Mouse (Mus musculus): ENCODE results near the gene Mdc1.

The Mdc1 gene

DNA sequence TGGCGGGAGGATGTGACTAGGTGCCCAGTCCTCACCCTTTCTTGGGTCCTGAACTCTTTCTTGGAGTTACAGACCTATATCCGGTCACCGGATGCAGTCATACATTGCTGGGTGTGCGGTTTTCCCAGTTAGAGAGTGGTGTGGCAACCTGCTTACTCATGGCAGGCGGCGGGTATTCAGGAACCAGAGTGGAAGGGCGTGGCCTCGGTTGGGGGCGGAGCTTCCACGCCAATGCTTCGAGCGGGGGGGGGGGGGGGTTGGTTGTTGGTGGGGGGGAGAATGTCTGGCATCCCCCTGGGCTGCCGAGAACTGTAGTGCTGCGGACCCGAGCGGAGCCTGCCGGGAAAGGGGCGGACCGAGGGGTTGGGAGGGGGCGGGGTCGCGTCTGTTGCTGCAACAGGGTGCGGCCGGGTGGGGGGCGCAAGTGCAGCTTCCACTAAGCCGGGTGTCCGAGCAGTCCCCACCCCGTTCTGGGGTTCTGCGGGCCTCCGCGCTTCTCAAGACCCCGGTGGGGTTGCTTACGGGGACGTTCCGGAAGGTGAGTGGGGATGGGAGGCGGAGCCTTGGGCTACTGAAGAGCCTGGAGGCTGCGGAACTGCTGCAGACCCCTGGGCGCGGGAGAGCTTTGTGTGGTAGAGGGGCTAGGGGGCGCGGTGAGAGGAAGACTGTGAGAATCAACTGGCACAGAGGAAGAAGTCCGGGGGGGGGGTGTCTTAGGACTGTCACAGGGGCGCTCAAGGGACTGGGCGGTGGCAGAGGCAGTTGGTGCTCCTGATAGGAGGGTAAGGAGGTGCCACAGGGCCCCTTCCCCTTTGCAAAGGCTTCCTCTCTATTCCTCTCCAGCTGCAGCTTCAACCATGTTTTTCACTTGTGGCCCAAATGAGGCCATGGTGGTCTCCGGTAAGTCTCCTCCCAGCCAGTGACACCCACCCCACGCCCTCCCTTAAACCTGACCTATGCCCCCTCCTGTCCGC lies 18.1 kb upstream of the Mdc1 start, which contains the start of gene Flot1:
TSS of gene Flot1 (plus strand) at position 267 of the 974 bp plus-strand sequence.
- peak; percentile 91 to 94 for DNase-seq

DNA sequence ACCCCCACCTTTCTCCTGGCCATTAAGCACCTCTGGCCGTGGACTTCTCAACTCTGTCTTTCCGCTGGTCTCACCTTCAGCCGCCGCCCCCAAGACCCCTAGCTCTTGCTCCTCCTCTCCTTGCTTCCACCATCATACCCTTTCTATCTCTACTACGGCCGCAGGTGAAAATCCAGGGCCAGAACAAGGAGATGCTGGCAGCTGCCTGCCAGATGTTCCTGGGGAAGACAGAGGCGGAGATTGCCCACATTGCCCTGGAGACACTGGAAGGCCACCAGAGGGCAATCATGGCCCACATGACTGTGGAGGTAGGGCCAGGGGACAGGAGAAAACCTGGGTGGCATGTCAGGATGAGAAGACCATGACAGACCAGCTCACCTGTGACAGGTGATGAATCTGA lies 16.9 kb upstream of the Mdc1 start:
- DNase-seq = peak; percentile 51 to 56

DNA sequence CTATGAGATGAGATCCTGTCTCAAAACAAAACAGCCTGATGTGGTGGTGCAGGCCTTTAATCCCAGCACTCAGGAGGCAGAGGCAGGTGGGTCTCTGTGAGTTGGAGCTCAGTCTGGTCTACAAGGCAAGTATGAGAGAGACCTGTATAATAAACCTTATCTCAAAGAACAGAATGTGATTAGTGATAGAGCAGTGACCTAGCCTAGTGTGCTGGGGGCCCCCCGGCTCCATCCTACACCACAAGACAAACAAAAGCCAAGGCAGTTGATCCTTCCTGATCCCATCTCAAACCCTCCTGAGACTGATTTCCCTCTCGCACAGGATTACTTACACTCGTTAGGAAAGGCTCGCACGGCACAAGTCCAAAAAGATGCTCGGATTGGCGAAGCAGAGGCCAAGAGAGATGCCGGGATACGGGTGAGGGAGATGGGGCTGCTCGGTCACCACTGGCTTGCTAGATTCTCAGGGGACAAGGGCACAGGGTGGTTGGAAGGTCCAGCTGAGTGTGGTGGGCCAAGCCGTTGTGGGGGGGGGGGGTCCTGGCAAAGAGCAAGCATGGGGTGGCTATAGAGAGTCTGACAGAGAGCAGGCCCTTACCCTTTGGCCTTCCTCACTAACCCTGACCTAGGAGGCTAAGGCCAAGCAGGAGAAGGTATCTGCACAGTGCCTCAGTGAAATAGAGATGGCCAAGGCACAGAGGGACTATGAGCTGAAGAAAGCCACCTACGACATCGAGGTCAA lies 16.0 kb upstream of the Mdc1 start:
- DNase-seq = no peak

DNA sequence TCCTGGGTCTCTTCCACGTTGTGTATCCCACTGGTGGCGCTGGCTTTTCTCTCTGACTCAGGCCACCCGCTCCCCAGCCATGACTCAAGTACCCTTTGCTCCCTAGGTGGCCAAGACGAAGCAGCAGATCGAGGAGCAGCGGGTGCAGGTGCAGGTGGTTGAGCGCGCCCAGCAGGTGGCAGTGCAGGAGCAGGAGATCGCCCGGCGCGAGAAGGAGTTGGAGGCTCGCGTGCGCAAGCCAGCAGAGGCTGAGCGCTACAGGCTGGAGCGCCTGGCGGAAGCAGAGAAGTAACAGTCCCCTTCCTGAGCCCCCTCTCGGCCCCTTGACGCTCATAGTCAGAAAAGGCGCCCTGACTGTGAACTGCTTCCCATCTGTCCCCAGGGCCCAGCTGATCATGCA lies 11.6 kb upstream of the Mdc1 start:
- DNase-seq = peak; percentile 93 to 95

DNA sequence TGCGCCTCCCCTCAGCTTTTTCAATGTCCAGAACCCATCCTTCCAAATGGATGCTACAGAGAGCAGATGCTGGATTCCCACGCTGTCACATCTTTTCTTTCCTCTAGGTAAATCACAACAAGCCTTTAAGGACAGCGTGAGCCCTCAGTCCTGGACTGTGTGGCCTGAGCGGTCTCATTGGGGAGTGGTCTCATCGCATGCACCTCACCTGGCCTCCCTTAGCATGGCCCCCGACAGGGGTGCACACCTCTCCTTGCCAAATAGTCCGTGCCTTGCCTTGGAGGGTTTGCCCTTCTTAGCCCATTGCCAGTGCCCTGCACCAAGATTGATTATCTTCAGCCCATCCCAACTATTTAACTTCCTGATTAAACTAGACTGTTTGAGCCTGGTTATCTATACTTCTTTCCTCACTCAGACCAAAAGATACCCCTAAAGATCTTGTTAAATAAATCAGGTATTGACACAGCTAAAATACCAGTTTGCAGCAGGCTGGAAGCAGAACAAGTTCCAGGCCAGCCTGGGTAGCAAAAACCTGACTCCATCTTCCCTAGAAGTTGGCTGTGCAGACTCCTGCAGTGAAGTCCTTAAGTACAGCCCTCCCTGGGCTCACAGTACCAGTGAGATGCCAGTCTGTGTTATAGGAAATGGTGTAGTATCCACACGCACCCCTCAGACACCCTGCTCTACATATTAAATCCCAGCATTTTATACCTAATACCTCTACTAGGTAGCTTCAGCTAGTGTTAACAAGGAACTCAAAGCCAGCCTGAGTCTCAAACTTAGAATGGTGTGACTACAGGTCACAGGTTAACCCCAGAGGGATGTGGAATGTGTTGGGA lies 8.7 kb upstream of the Mdc1 start:
- DNase-seq = peak; percentile 10 to 19

DNA sequence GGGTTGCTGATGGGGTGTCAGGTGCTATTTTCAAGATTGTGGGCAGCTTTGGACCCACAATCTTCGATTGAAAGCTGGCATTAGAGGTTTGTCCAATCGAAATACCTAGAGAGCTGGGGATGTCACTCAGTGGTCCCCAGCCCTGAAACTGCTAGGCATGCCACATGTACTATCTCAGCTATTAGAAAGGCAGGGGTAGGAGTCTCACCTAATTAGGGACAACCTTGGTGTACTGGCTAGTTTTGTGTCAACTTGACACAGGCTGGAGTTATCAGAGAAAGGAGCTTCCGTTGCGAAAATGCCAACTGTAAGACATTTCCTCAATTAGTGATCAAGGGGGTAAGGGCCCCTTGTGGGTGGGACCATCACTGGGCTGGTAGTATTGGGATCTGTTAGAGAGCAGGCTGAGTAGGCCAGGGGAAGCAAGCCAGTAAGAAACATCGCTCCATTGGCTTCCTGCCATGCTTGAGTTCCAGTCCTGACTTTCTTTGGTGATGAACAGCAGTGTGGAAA lies 8.0 kb upstream of the Mdc1 start:
- DNase-seq = peak; percentile 31 to 40

DNA sequence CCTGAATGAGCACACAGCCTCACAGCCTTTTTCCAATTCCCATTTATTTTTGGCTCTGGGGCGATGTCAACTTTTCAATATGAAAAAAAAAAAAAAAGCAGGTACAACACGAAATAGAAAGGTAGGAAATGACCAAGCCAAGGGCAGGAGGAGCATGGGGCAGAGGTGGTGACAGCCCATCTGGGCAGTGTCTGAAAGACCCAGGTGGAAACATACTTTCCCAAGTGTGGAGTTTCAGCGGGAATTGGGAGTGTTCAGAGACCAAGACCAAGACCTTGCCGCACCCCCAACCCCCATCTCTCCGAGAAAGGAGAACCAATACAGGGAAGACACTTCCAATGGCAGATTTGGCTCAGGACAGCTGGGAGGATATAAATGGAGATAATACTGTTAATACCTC lies 7.4 kb upstream of the Mdc1 start:
- peak in 1 of 2 experiments; percentile 15 for DNase-seq

DNA sequence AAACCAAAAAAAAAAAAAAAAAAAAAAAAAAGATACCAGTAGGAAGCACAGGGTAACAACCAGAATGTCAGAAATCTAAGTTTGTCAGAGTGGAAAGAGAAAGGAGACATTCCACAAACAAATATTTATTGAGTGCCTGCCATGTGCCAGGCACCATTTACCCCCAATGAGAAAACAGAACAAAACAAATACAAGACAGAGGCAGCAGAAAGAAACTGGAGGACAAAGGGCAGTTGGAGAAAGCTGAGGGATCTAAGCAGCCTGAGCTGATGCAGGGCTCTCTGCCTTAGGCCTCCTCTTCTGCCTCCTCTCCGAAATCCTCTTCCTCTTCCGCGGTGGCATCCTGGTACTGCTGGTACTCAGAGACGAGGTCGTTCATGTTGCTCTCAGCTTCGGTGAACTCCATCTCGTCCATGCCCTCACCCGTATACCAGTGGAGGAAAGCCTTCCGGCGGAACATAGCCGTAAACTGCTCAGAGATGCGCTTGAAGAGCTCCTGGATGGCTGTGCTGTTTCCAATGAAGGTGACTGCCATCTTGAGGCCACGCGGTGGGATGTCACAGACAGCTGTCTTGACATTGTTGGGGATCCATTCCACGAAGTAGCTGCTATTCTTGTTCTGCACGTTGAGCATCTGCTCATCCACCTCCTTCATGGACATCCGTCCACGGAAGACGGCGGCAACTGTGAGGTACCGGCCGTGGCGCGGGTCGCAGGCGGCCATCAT lies 6.5 kb upstream of the Mdc1 start:
- peak in 1 of 2 experiments; percentile 45 for DNase-seq

DNA sequence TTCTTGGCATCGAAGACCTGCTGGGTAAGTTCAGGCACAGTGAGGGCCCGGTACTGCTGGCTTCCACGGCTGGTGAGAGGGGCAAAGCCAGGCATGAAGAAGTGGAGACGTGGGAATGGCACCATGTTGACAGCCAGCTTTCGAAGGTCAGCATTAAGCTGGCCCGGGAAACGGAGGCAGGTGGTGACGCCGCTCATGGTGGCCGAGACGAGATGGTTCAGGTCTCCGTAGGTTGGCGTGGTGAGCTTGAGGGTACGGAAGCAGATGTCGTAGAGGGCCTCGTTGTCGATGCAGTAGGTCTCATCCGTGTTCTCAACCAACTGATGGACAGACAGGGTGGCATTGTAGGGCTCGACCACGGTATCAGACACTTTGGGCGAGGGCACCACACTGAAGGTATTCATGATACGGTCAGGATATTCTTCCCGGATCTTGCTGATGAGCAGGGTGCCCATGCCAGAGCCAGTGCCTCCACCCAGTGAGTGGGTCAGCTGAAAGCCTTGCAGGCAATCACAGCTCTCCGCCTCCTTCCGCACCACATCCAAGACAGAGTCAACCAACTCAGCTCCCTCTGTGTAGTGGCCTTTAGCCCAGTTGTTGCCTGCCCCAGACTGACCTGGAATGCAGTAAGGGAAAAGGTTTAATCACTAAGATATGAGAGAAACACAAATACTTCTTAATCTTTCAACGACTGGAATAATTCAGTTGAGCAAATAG lies 5.7 kb upstream of the Mdc1 start:
- peak; percentile 29 to 41 for DNase-seq

DNA sequence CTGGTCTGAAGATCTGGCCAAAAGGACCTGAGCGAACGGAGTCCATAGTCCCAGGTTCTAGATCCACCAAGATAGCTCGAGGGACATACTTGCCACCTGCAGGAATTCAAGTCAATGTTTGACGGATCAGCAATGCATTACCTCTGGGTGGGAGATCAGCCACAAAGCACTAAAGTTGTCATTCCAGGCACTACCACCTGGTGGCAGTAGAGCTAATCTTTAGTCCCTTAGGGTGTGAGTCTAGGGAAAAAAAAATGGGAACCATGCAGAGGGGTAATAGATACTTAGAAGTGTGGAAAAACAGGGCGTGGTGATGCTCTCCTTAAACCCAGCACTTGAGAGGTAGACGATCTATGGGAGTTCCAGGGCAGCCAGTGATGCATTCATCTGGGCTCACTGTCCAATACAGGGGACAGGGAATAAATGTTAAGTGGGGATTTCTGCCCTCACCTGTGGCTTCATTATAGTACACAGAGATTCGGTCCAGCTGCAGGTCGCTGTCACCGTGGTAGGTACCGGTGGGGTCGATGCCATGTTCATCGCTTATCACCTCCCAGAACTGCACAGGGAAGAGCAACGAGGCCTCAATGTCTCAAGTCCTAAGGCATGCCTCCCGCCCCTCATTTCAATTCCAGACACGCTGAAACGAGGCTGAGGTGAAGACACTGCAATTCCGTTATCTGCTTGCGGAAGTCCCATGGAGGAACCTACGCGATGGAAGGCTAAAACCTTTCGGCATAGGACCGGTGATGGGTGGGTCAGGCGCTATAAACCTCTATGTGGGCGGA lies 4.9 kb upstream of the Mdc1 start:
- peak; percentile 93 to 94 for DNase-seq

DNA sequence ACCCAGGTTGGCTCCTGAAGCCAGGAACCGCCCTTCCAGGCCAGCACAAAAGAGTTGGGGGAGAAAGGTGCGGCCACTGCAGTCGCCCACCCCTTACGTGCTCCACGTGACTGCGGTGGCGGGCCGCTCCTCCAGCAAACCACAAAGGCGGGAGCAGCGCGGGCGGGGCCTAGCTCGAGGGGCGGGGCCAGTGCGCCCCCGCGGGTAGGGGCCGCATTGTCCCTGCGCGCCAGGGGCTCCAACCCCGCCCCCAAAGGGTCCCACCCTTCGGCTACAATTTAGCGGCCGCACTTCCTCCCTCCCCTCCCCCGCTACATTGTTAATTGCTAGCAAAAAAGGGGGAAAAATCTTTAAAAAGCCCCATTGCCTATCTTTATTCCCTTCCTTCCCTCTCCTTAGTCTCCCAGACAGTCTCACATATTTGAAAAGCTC lies 4.3 kb upstream of the Mdc1 start:
- peak; percentile 94 to 96 for DNase-seq

DNA sequence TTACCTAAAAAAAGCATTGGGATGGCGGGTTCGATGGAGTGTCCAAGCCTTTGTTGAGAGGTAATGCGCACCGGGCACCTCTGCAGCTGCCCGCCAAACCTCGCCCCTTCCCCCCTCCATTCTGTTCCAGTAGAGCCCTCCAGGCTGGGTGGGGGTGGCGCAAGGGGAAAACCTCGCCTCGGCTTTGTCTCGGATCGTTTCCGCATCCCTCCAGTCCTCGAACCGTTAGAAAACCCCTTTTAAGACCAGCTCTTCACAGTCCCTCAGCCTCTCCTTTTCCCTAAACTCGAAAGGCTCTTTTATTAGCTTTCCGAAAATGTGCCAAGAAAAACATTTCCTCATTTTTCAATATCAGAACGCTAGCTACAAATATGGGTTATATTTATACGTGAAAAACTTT lies 3.8 kb upstream of the Mdc1 start:
- DNase-seq = peak; percentile 73 to 80

DNA sequence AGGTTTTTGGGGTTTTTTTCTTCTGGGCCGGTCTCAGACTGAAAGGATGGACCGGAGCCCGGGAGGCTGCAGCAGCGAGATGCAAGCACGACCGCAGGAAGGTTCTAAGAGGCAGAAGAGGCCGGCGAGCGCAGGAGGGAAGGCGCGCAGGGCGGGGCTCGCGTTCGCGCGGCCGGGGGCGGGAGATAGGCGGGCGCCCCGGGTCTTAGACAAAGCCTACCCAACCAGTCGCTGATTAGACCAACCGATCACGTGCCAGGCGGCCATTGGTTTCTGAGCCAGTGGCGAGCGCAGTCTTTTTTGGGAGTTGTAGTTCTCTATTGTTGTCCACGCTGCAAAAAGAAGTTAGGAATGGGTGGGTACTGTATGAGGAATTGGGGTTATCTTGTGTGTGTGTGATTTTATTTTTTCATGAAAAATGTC lies 3.2 kb upstream of the Mdc1 start, which contains the start of gene Tubb5:
TSS of gene Tubb5 (minus strand) at position 185 of the 423 bp plus-strand sequence.
- peak; percentile 96 to 98 for DNase-seq

DNA sequence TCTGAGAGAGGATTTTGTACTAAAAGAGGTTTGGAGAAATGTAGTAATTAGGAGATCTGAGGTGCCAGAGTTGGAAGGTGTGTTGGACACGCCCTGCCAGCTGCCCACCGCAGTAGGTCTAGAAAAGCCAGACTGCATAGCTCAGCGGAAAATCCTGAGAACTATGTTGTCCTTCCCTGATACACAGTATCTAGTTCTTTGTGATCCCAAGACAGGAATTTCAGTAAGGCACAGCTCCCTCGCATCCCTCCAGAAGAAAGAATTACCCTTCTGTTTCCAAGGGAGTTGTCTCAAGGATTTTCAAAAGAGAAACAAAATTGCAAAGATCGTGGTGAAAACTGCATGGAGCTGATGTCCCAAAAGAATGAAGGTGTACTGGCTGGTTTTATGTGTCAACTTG lies 2.7 kb upstream of the Mdc1 start:
- DNase-seq = peak; percentile 29 to 54

DNA sequence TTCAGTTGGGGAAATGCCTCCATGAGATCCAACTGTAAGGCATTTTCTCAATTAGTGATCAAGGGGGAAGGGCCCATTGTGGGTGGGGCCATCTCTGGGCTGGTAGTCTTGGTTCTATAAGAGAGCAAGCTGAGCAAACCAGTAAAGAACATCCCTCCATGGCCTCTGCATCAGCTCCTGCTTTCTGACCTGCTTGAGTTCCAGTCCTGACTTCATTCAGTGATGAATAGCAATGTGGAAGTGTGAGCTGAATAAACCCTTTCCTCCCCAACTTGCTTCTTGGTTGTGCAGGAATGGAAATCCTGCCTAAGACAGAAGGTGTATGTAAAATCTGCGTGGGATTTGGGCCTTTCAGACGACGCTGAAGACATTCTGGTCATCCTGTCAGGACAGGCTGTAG lies 2.3 kb upstream of the Mdc1 start:
- DNase-seq = peak; percentile 55 to 67

DNA sequence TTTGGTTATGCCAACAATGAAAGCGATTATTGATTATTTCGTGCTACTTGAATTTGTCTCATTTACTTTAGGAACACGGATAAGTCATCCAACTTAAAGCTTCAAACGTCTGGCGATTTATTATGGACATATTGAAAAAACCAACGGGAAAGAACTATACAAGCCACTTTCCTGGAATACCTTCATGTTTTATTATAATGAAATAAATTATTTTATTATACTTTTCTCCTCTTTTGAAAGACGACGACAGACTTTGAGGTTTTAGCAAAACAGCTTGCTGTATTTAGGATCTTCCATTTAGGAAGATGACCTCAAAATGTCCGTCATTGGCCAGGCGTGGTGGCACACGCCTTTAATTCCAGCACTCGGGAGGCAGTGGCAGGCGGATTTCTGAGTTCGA lies 754 bp upstream of the Mdc1 start:
- no peak for DNase-seq

DNA sequence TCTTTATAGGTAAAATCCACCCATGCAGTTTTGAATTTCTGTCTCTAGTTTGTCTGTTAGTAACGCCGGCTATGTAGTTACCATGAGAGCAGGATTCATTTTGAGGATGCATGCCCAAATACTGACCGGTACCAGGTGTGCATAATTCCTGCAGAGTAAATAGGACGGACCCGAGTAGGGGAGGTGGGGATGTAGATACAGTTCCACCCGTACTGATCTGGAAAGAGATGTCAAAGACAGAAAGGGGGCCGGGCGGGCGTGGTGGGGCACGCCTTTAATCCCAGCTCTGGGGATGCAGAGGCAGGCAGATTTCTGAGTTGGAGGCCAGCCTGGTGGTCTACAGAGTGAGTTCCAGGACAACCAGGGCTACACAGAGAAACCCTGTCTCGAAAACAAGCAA lies 691 bp downstream of the Mdc1 start:
- DNase-seq = peak; percentile 14 to 22

DNA sequence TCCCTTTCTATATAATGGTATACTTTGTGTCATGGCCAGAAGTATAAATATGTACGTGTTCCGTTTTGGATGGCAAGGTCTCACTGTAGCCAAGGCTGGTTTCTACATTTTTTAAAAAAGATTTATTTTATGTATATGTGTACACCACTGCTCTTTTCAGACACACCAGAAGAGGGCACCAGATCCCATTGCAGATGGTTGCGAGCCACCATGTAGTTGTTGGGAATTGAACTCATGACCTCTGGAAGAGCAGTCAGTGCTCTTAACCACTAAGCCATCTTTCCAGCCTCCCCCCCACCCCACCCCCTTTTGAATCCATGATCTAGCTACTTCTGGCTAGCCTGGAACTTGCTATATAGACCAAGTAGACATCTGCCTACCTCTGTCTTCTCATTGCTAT lies 2.2 kb downstream of the Mdc1 start:
- no peak for DNase-seq

DNA sequence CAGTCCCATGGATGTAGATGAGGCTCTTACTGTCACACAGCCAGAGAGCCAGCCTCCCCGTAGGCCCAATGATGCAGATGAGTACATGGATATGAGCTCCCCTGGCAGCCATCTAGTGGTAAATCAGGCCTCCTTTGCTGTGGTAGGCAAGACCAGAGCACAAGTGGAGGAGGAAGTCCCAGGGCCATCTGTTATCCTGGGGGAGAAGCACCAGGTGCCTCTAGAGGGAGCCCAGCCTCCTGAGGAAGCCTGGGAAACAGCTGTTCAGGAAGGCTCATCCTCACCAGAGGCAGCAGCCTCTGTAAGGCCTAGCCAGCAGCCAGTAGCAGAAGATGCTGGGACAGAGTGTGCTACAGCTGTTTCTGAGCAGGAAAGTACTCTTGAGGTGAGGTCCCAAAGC lies 6.8 kb downstream of the Mdc1 start:
- peak in 1 of 2 experiments; percentile 56 for DNase-seq

DNA sequence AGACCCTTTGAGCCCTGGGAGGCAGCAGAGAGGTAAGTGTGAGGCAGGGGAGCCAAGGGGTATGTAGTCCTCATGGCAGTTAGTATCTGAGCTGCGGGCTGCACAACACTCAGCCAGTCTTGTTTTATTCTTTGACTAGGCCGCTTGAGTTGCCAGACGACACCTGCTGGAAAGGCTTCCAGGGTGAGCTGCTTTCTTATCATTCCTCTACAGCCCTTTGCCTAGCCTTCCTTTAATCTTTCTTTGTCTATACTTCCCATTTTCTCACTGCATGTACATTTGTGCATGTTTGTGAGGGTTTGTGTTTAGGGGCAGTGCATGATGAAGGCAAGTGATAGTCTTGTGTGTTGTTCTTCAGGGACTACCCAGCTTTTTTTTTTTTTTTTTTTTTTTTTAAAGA lies 9.7 kb downstream of the Mdc1 start:
- no peak for DNase-seq
